Mouse (Mus musculus): ENCODE data around the gene Pdlim4. TPM values are rescaled to one million over a fixed set of nuclear protein-coding genes. Genes with fewer than 3 reads are reported as not detected.
"Not testable (repeated sequence)": the region's sequence is repeated elsewhere in the genome, so short reads cannot be mapped to it uniquely, and the experiment has no call there.

Pdlim4 gene
- polyA plus RNA-seq, 1 experiment from 2014 or later, result 144 TPM

DNA sequence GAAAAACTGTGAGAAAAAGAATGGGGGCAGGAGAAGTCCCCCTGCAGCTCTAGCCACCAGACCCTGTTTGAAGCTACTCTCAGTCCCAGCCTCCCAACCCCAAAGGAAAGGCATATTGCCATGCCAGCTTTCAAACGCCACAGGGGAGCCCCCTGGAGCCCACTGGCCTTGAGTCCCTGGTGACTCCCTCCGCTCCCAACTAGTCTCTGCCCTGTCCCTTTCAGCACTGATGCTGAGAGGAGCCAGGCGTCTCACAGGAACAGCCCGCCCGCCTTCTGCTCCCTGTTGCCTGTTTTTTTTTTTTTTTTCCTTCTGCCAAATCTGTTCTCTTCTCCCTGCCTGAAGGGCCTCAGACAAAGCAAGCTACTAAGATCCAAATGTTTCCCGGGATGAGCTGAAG is 10.2 kb downstream of the Pdlim4 start:
- Histone ChIP-seq H3K4me2 (replicated peaks) (no peak overlapping the region), H3K27me3 (no peaks in the 10 kb centered on the region), H3K4me1 (peaks cover 72% of the 10 kb centered on the region), H3K4me3 (no peak overlapping the region), H3K36me3 (peaks cover 51% of the 10 kb centered on the region), H3K9ac (peak overlapping the region; percentile 24; the same call in 1 of the 2 replicates), H3K27ac (peak overlapping the region; percentile 93), H3K9me3 (no peaks in the 10 kb centered on the region)
- WGBS, result 10% methylated on average over 6 of the region's 6 CpGs
- ATAC-seq (ENCODE audit: insufficient number of reproducible peaks, insufficient read depth, low FRiP score, low TSS enrichment), result no peak

DNA sequence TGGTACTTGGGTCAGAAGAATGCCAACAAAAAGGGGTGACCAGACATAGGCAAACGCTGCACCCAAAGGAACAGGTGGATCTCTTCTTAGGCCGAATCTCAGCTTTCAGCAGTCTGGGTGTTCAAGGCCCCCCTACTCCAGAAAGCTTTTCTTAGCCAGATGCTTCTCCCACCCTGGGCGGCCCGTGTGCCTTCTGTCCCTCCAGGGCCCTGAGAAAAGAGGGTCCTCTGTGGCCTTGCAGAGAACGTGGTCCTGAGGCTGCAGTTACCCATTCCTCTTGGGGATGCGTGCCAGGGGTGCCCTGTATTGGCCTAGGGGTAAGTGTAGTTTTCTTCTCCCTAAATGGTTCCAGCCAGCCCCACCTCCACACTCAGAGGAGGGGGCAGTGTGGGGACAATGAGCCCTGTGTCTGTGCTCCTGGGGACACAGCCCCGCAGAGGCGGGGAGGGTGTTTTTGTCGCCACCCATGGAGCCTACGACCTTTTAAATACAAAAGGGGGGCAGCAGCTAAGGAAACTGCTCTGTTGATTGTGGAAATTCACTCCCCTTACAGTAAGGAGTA is 10.7 kb downstream of the Pdlim4 start:
- peak overlapping the region; percentile 26; the same call in 1 of the 2 replicates for H3K4me2 ChIP-seq (replicated peaks)
- H3K27ac ChIP-seq, result peak overlapping the region; percentile 93
- H3K27me3 ChIP-seq, result no peaks in the 10 kb centered on the region
- WGBS, result 18% methylated on average over 10 of the region's 10 CpGs
- H3K36me3 ChIP-seq, result peaks cover 51% of the 10 kb centered on the region
- peak overlapping the region; percentile 24; the same call in 1 of the 2 replicates for H3K9ac ChIP-seq
- no peaks in the 10 kb centered on the region for H3K9me3 ChIP-seq
- peaks cover 67% of the 10 kb centered on the region for H3K4me1 ChIP-seq
- H3K4me3 ChIP-seq, result no peak overlapping the region
- ATAC-seq (ENCODE audit: insufficient number of reproducible peaks, insufficient read depth, low FRiP score, low TSS enrichment), result no peak

GRCm38 (mm10) chr11:54057428-54057827 is 11.4 kb downstream of the Pdlim4 start:
- Histone ChIP-seq H3K36me3 (peaks cover 53% of the 10 kb centered on the region), H3K27me3 (no peaks in the 10 kb centered on the region), H3K4me3 (no peak overlapping the region), H3K9me3 (no peaks in the 10 kb centered on the region), H3K9ac (no peak overlapping the region), H3K4me2 (replicated peaks) (peak overlapping the region; percentile 26), H3K27ac (peak overlapping the region; percentile 93), H3K4me1 (peaks cover 59% of the 10 kb centered on the region)
- peak; percentile 68; the same call in 1 of the 2 replicates for ATAC-seq (ENCODE audit: insufficient number of reproducible peaks, insufficient read depth, low FRiP score, low TSS enrichment)
- WGBS, result 14% methylated on average over 2 of the region's 2 CpGs

GRCm38 (mm10) chr11:54056132-54056531 is 12.7 kb downstream of the Pdlim4 start:
- peaks cover 54% of the 10 kb centered on the region for H3K4me1 ChIP-seq

DNA sequence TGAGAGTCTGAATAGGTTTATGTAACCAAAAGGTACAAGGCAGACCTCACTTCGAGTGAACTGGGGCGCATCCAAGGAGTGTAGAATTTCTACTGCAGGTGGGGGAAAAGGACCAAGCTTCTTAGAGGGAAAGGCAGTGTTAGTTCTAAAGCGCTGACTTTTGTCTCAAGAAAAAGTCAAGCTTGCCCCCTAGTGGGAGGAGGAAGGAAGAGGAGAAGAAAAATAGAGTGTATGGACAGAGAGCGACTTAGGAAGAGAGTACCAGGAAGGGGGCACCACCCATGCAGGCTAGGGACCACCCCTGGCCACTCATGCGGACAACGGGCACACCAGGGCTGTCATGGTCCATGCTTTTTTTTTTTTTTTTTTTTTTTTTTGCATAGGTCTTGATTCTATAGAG is 14.6 kb downstream of the Pdlim4 start:
- no peak for ATAC-seq (ENCODE audit: insufficient number of reproducible peaks, insufficient read depth, low FRiP score, low TSS enrichment)
- no peaks in the 10 kb centered on the region for H3K27me3 ChIP-seq
- 33% methylated on average over 6 of the region's 6 CpGs for WGBS
- no peak overlapping the region for H3K4me2 ChIP-seq (replicated peaks)
- peaks cover 35% of the 10 kb centered on the region for H3K4me1 ChIP-seq
- H3K27ac ChIP-seq, result no peak overlapping the region
- H3K9me3 ChIP-seq, result no peaks in the 10 kb centered on the region
- no peak overlapping the region for H3K9ac ChIP-seq
- H3K36me3 ChIP-seq, result peaks cover 39% of the 10 kb centered on the region
- H3K4me3 ChIP-seq, result no peak overlapping the region

More at GRCm38 (mm10) chr11:54056132-54056531, 12.7 kb downstream of the Pdlim4 start:
- Histone ChIP-seq H3K9me3 (no peaks in the 10 kb centered on the region), H3K27me3 (no peaks in the 10 kb centered on the region), H3K4me3 (no peak overlapping the region), H3K9ac (no peak overlapping the region), H3K36me3 (peaks cover 51% of the 10 kb centered on the region), H3K4me2 (replicated peaks) (no peak overlapping the region), H3K27ac (peak overlapping the region; percentile 93)
- ATAC-seq (ENCODE audit: insufficient number of reproducible peaks, insufficient read depth, low FRiP score, low TSS enrichment), result no peak
- 38% methylated on average over 8 of the region's 8 CpGs for WGBS

- H3K36me3 ChIP-seq, result peaks cover 37% of the 10 kb centered on the region
- H3K4me2 ChIP-seq (replicated peaks), result no peak overlapping the region
- no peaks in the 10 kb centered on the region for H3K9me3 ChIP-seq
- no peak overlapping the region for H3K9ac ChIP-seq
- no peak overlapping the region for H3K27ac ChIP-seq
- no peaks in the 10 kb centered on the region for H3K27me3 ChIP-seq
- no peak for ATAC-seq (ENCODE audit: insufficient number of reproducible peaks, insufficient read depth, low FRiP score, low TSS enrichment)
- no peak overlapping the region for H3K4me3 ChIP-seq
- WGBS, result 86% methylated on average over 7 of the region's 7 CpGs
- peaks cover 23% of the 10 kb centered on the region for H3K4me1 ChIP-seq
These were observed 15.7 kb downstream of the Pdlim4 start for GRCm38 (mm10) chr11:54053090-54053489.

GRCm38 (mm10) chr11:54052128-54052527 is 16.7 kb downstream of the Pdlim4 start:
- 90% methylated on average over 5 of the region's 5 CpGs for WGBS
- Histone ChIP-seq H3K36me3 (peaks cover 37% of the 10 kb centered on the region), H3K27me3 (no peaks in the 10 kb centered on the region), H3K4me3 (no peak overlapping the region), H3K27ac (no peak overlapping the region), H3K4me2 (replicated peaks) (no peak overlapping the region), H3K4me1 (peaks cover 14% of the 10 kb centered on the region), H3K9me3 (no peaks in the 10 kb centered on the region), H3K9ac (no peak overlapping the region)
- no peak for ATAC-seq (ENCODE audit: insufficient number of reproducible peaks, insufficient read depth, low FRiP score, low TSS enrichment)

GRCm38 (mm10) chr11:54051161-54051560 is 17.7 kb downstream of the Pdlim4 start:
- Histone ChIP-seq H3K9me3 (no peaks in the 10 kb centered on the region), H3K36me3 (peaks cover 35% of the 10 kb centered on the region)
- ATAC-seq (ENCODE audit: insufficient number of reproducible peaks, insufficient read depth, low FRiP score, low TSS enrichment), result no peak

GRCm38 (mm10) chr11:54050205-54050604 is 18.6 kb downstream of the Pdlim4 start:
- no peaks in the 10 kb centered on the region for H3K9me3 ChIP-seq
- no peak overlapping the region for H3K4me2 ChIP-seq (replicated peaks)
- peaks cover 26% of the 10 kb centered on the region for H3K36me3 ChIP-seq
- H3K27me3 ChIP-seq, result no peaks in the 10 kb centered on the region
- H3K4me1 ChIP-seq, result no peaks in the 10 kb centered on the region
- H3K27ac ChIP-seq, result peak overlapping the region; percentile 13; the same call in 1 of the 2 replicates
- 52% methylated on average over 2 of the region's 2 CpGs for WGBS
- no peak overlapping the region for H3K9ac ChIP-seq
- ATAC-seq (ENCODE audit: insufficient number of reproducible peaks, insufficient read depth, low FRiP score, low TSS enrichment), result no peak
- H3K4me3 ChIP-seq, result no peak overlapping the region

More at GRCm38 (mm10) chr11:54051161-54051560, 17.7 kb downstream of the Pdlim4 start:
- Histone ChIP-seq H3K27me3 (no peaks in the 10 kb centered on the region), H3K4me3 (no peak overlapping the region), H3K9ac (no peak overlapping the region), H3K4me1 (peaks cover 4% of the 10 kb centered on the region), H3K4me2 (replicated peaks) (no peak overlapping the region), H3K27ac (no peak overlapping the region)
- 84% methylated on average over 7 of the region's 7 CpGs for WGBS

DNA sequence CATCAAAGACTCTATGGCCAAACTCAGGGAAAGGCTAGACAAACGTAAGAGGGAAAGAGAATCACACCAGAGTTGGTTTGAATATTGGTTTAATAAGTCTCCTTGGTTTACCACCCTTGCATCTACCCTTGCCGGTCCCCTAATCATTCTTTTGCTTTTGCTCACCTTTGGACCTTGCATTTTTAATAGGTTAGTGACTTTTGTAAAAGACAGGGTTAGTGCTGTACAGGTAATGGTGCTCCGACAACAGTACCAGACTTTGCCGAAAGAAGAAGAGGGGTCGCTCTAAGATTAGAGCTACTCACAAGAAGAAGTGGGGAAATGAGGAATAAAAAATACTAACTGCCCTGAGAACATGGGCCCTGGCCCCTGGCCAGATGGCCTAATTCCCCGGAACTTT is 28.1 kb downstream of the Pdlim4 start:
- WGBS, result 92% methylated on average over 6 of the region's 6 CpGs

DNA sequence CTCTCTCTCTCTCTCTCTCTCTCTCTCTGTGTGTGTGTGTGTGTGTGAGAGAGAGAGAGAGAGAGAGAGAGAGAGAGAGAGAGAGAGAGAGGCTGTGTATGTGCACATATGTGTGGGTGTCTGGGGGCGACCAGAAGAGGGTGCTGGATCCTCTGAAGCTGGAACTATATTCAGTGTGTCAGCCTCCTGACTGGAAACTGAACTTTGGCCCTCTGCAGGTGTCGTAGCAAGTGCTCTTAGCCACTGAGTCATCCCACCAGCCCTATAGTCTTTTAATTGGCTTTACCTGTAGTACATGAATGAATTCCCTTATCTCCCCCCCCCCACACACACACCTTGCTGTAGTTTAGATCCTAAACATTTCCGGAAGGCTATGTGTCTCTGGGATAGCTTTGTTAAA is 35.9 kb downstream of the Pdlim4 start:
- not testable (repeated sequence) for ATAC-seq (ENCODE audit: insufficient number of reproducible peaks, insufficient read depth, low FRiP score, low TSS enrichment); H3K36me3 ChIP-seq; H3K4me1 ChIP-seq; H3K9me3 ChIP-seq; H3K27me3 ChIP-seq; H3K27ac ChIP-seq; H3K4me2 ChIP-seq (replicated peaks); H3K4me3 ChIP-seq; H3K9ac ChIP-seq
- 94% methylated on average over 1 of the region's 3 CpGs for WGBS

More for the DNA sequence above, 28.1 kb downstream of the Pdlim4 start:
- Histone ChIP-seq H3K9ac (no peak overlapping the region), H3K27me3 (no peaks in the 10 kb centered on the region), H3K4me2 (replicated peaks) (no peak overlapping the region), H3K9me3 (no peaks in the 10 kb centered on the region), H3K4me3 (no peak overlapping the region), H3K27ac (no peak overlapping the region), H3K4me1 (no peaks in the 10 kb centered on the region), H3K36me3 (no peaks in the 10 kb centered on the region)
- ATAC-seq (ENCODE audit: insufficient number of reproducible peaks, insufficient read depth, low FRiP score, low TSS enrichment), result no peak

DNA sequence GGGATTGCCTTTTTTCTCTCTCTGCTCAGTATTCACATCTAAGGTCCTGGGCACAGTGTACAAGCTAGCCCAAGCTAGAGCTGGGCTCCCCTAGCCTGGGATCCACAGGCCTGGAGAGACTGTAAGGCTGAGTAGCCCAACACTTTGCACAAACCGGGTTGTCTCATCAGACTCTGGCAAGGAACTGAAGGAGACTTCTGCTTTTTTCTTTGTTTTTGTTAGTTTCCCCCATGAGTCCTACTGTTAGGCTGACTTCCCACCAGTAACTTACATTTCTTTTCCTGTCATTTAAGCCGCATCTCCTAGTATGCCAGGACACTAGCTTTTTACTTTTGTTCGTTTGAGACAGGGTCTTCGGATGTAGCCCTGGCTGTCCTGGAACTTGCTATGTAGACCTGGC is 39.8 kb downstream of the Pdlim4 start:
- Histone ChIP-seq H3K9ac (no peak overlapping the region), H3K27ac (no peak overlapping the region), H3K9me3 (no peaks in the 10 kb centered on the region), H3K27me3 (peaks cover 23% of the 10 kb centered on the region), H3K4me2 (replicated peaks) (no peak overlapping the region), H3K36me3 (no peaks in the 10 kb centered on the region), H3K4me1 (0 out of 2 replicates have a peak, but pooled peaks cover 6% of the 10 kb centered on the region), H3K4me3 (no peak overlapping the region)
- no peak for ATAC-seq (ENCODE audit: insufficient number of reproducible peaks, insufficient read depth, low FRiP score, low TSS enrichment)
- 72% methylated on average over 4 of the region's 4 CpGs for WGBS
